Mouse (Mus musculus): ENCODE results near the gene Rpl11. TPM values are rescaled to one million over a fixed set of nuclear protein-coding genes. Genes with fewer than 3 reads are reported as not detected.

Rpl11 gene
- polyA plus RNA-seq, 1 experiment from 2014 or later, result 506 TPM

- no peak overlapping the region for H3K4me3 ChIP-seq (ENCODE audit: low read length)
- WGBS, result 68% methylated on average over 5 of the region's 5 CpGs
- no peak overlapping the region for H3K27ac ChIP-seq (ENCODE audit: low read length)
- no peaks in the 10 kb centered on the region for H3K9me3 ChIP-seq (ENCODE audit: control insufficient read depth, low read length)
- H3K27me3 ChIP-seq (ENCODE audit: control insufficient read depth, insufficient read depth, low read depth, low read length), result no peaks in the 10 kb centered on the region
- H3K4me1 ChIP-seq (replicated peaks; ENCODE audit: control insufficient read depth, insufficient read depth, low read length), result peaks cover 11% of the 10 kb centered on the region
- H3K36me3 ChIP-seq (ENCODE audit: control insufficient read depth, insufficient read depth, low read length), result peaks cover 28% of the 10 kb centered on the region
- H3K9ac ChIP-seq (ENCODE audit: low read length), result no peak overlapping the region
- H3K4me2 ChIP-seq (ENCODE audit: low read depth, low read length), result no peak overlapping the region
- no peak for ATAC-seq (ENCODE audit: low read depth)
Measured at GRCm38 (mm10) chr4:136053843-136054242, 615 bp upstream of the Rpl11 start.

- Histone ChIP-seq H3K4me3 (ENCODE audit: low read length) (peak overlapping the region; percentile 100), H3K9me3 (ENCODE audit: control insufficient read depth, low read length) (no peaks in the 10 kb centered on the region), H3K4me1 (replicated peaks; ENCODE audit: control insufficient read depth, insufficient read depth, low read length) (peaks cover 11% of the 10 kb centered on the region), H3K9ac (ENCODE audit: low read length) (peak overlapping the region; percentile 99), H3K27me3 (ENCODE audit: control insufficient read depth, insufficient read depth, low read depth, low read length) (no peaks in the 10 kb centered on the region), H3K27ac (ENCODE audit: low read length) (peak overlapping the region; percentile 87), H3K4me2 (ENCODE audit: low read depth, low read length) (peak overlapping the region; percentile 91), H3K36me3 (ENCODE audit: control insufficient read depth, insufficient read depth, low read length) (peaks cover 28% of the 10 kb centered on the region)
- WGBS, result under 1% methylated on average over 47 of the region's 50 CpGs
- ATAC-seq (ENCODE audit: low read depth), result peak; percentile 79
Measured at GRCm38 (mm10) chr4:136052534-136053246, 538 bp downstream of the Rpl11 start.

- Histone ChIP-seq H3K4me2 (ENCODE audit: low read depth, low read length) (peak overlapping the region; percentile 91), H3K36me3 (ENCODE audit: control insufficient read depth, insufficient read depth, low read length) (peaks cover 28% of the 10 kb centered on the region), H3K9me3 (ENCODE audit: control insufficient read depth, low read length) (no peaks in the 10 kb centered on the region), H3K27me3 (ENCODE audit: control insufficient read depth, insufficient read depth, low read depth, low read length) (no peaks in the 10 kb centered on the region), H3K4me3 (ENCODE audit: low read length) (peak overlapping the region; percentile 100), H3K9ac (ENCODE audit: low read length) (peak overlapping the region; percentile 99), H3K27ac (ENCODE audit: low read length) (no peak overlapping the region; the same call in 1 of the 2 replicates), H3K4me1 (replicated peaks; ENCODE audit: control insufficient read depth, insufficient read depth, low read length) (peaks cover 11% of the 10 kb centered on the region)
- ATAC-seq (ENCODE audit: low read depth), result no peak
- 2% methylated on average over 3 of the region's 3 CpGs for WGBS
Measured at GRCm38 (mm10) chr4:136052060-136052459, 1.2 kb downstream of the Rpl11 start.

GRCm38 (mm10) chr4:136050226-136050625 lies 3.0 kb downstream of the Rpl11 start:
- Histone ChIP-seq H3K4me2 (ENCODE audit: low read depth, low read length) (no peak overlapping the region), H3K4me3 (ENCODE audit: low read length) (no peak overlapping the region), H3K9me3 (ENCODE audit: control insufficient read depth, low read length) (no peaks in the 10 kb centered on the region), H3K36me3 (ENCODE audit: control insufficient read depth, insufficient read depth, low read length) (peaks cover 30% of the 10 kb centered on the region), H3K27me3 (ENCODE audit: control insufficient read depth, insufficient read depth, low read depth, low read length) (no peaks in the 10 kb centered on the region), H3K4me1 (replicated peaks; ENCODE audit: control insufficient read depth, insufficient read depth, low read length) (peaks cover 11% of the 10 kb centered on the region), H3K27ac (ENCODE audit: low read length) (no peak overlapping the region), H3K9ac (ENCODE audit: low read length) (no peak overlapping the region)
- 95% methylated on average over 6 of the region's 6 CpGs for WGBS
- no peak for ATAC-seq (ENCODE audit: low read depth)

GRCm38 (mm10) chr4:136048291-136049032 lies 4.8 kb downstream of the Rpl11 start:
- Histone ChIP-seq H3K27ac (ENCODE audit: low read length) (no peak overlapping the region), H3K4me2 (ENCODE audit: low read depth, low read length) (no peak overlapping the region), H3K9me3 (ENCODE audit: control insufficient read depth, low read length) (no peaks in the 10 kb centered on the region), H3K4me3 (ENCODE audit: low read length) (no peak overlapping the region), H3K9ac (ENCODE audit: low read length) (no peak overlapping the region), H3K36me3 (ENCODE audit: control insufficient read depth, insufficient read depth, low read length) (peaks cover 32% of the 10 kb centered on the region), H3K27me3 (ENCODE audit: control insufficient read depth, insufficient read depth, low read depth, low read length) (no peaks in the 10 kb centered on the region), H3K4me1 (replicated peaks; ENCODE audit: control insufficient read depth, insufficient read depth, low read length) (peaks cover 11% of the 10 kb centered on the region)
- WGBS, result 59% methylated on average over 4 of the region's 4 CpGs
- ATAC-seq (ENCODE audit: low read depth), result peak; percentile 42

GRCm38 (mm10) chr4:136047626-136048025 lies 5.6 kb downstream of the Rpl11 start:
- peaks cover 11% of the 10 kb centered on the region for H3K4me1 ChIP-seq (replicated peaks; ENCODE audit: control insufficient read depth, insufficient read depth, low read length)
- no peaks in the 10 kb centered on the region for H3K9me3 ChIP-seq (ENCODE audit: control insufficient read depth, low read length)
- no peak overlapping the region for H3K27ac ChIP-seq (ENCODE audit: low read length)
- whole genome bisulfite sequencing, result 55% methylated on average over 4 of the region's 4 CpGs
- no peak overlapping the region for H3K9ac ChIP-seq (ENCODE audit: low read length)
- ATAC-seq (ENCODE audit: low read depth), result no peak
- H3K36me3 ChIP-seq (ENCODE audit: control insufficient read depth, insufficient read depth, low read length), result peaks cover 32% of the 10 kb centered on the region
- no peak overlapping the region for H3K4me2 ChIP-seq (ENCODE audit: low read depth, low read length)
- no peak overlapping the region for H3K4me3 ChIP-seq (ENCODE audit: low read length)
- H3K27me3 ChIP-seq (ENCODE audit: control insufficient read depth, insufficient read depth, low read depth, low read length), result no peaks in the 10 kb centered on the region

- no peak overlapping the region for H3K4me2 ChIP-seq (ENCODE audit: low read depth, low read length)
- ATAC-seq (ENCODE audit: low read depth), result no peak
- WGBS, result 72% methylated on average over 6 of the region's 6 CpGs
- no peak overlapping the region for H3K9ac ChIP-seq (ENCODE audit: low read length)
- no peaks in the 10 kb centered on the region for H3K27me3 ChIP-seq (ENCODE audit: control insufficient read depth, insufficient read depth, low read depth, low read length)
- H3K27ac ChIP-seq (ENCODE audit: low read length), result no peak overlapping the region
- H3K36me3 ChIP-seq (ENCODE audit: control insufficient read depth, insufficient read depth, low read length), result peaks cover 32% of the 10 kb centered on the region
- peaks cover 8% of the 10 kb centered on the region for H3K4me1 ChIP-seq (replicated peaks; ENCODE audit: control insufficient read depth, insufficient read depth, low read length)
- no peaks in the 10 kb centered on the region for H3K9me3 ChIP-seq (ENCODE audit: control insufficient read depth, low read length)
- no peak overlapping the region for H3K4me3 ChIP-seq (ENCODE audit: low read length)
Measured at GRCm38 (mm10) chr4:136046888-136047287, 6.3 kb downstream of the Rpl11 start.

- Histone ChIP-seq H3K9me3 (ENCODE audit: control insufficient read depth, low read length) (no peaks in the 10 kb centered on the region), H3K4me2 (ENCODE audit: low read depth, low read length) (no peak overlapping the region), H3K4me1 (replicated peaks; ENCODE audit: control insufficient read depth, insufficient read depth, low read length) (no peaks in the 10 kb centered on the region), H3K9ac (ENCODE audit: low read length) (no peak overlapping the region), H3K36me3 (ENCODE audit: control insufficient read depth, insufficient read depth, low read length) (peaks cover 16% of the 10 kb centered on the region), H3K27ac (ENCODE audit: low read length) (no peak overlapping the region), H3K27me3 (ENCODE audit: control insufficient read depth, insufficient read depth, low read depth, low read length) (no peaks in the 10 kb centered on the region), H3K4me3 (ENCODE audit: low read length) (no peak overlapping the region)
- ATAC-seq (ENCODE audit: low read depth), result no peak
- 80% methylated on average over 5 of the region's 5 CpGs for WGBS
Measured at GRCm38 (mm10) chr4:136045091-136045490, 8.1 kb downstream of the Rpl11 start.

GRCm38 (mm10) chr4:136043784-136044400 lies 9.3 kb downstream of the Rpl11 start:
- H3K9ac ChIP-seq (ENCODE audit: low read length), result no peak overlapping the region
- no peak overlapping the region for H3K27ac ChIP-seq (ENCODE audit: low read length)
- no peaks in the 10 kb centered on the region for H3K9me3 ChIP-seq (ENCODE audit: control insufficient read depth, low read length)
- H3K4me2 ChIP-seq (ENCODE audit: low read depth, low read length), result no peak overlapping the region
- no peak for ATAC-seq (ENCODE audit: low read depth)
- 83% methylated on average over 6 of the region's 6 CpGs for WGBS
- no peaks in the 10 kb centered on the region for H3K27me3 ChIP-seq (ENCODE audit: control insufficient read depth, insufficient read depth, low read depth, low read length)
- peaks cover 4% of the 10 kb centered on the region for H3K36me3 ChIP-seq (ENCODE audit: control insufficient read depth, insufficient read depth, low read length)
- H3K4me1 ChIP-seq (replicated peaks; ENCODE audit: control insufficient read depth, insufficient read depth, low read length), result no peaks in the 10 kb centered on the region
- H3K4me3 ChIP-seq (ENCODE audit: low read length), result no peak overlapping the region

All from lung, embryonic 16.5 days (tissue).